Mouse (Mus musculus) heart, embryonic 16.5 days (tissue): Measurements from ENCODE around the gene Pip5k1b. TPM values are rescaled to one million over a fixed set of nuclear protein-coding genes. Genes with fewer than 3 reads are reported as not detected.

ENCODE experiments used
- ATAC-seq: fragments of 200-750 bp; cut with Nextera tagmentation; replicated peaks from 2 replicates; pipeline ENCODE4 v1.8.0; 2017; ENCODE audit warnings: moderate number of reproducible peaks; ENCODE audit not compliant: insufficient read depth, low FRiP score; ENCODE audit errors: extremely low read depth
- H3K27ac ChIP-seq: fragments of 300-500 bp; sonication (generic); 2 replicates; pipeline ENCODE4 v1.5.1; 2014; ENCODE audit warnings: mild to moderate bottlenecking, low read length, control low read depth, moderate library complexity
- H3K27me3 ChIP-seq: fragments of 300-500 bp; sonication (generic); 2 replicates; pipeline ENCODE4 v1.6.1; 2014; ENCODE audit warnings: low read length, mixed read lengths; ENCODE audit not compliant: control insufficient read depth, insufficient read depth
- H3K36me3 ChIP-seq: fragments of 300-500 bp; sonication (generic); 2 replicates; pipeline ENCODE4 v1.6.1; 2014; ENCODE audit not compliant: control insufficient read depth, insufficient read depth
- H3K4me1 ChIP-seq: fragments of 300-500 bp; sonication (generic); 2 replicates; pipeline ENCODE4 v1.6.1; 2014; ENCODE audit warnings: low read length, mixed read lengths; ENCODE audit not compliant: control insufficient read depth, insufficient read depth
- H3K4me2 ChIP-seq: fragments of 300-500 bp; sonication (generic); 2 replicates; pipeline ENCODE4 v1.6.1; 2014; ENCODE audit warnings: low read depth, mild to moderate bottlenecking, control low read depth, low read length
- H3K4me3 ChIP-seq: fragments of 300-500 bp; sonication (generic); 2 replicates; pipeline ENCODE4 v1.5.1; 2014; ENCODE audit warnings: mild to moderate bottlenecking, control low read depth, low read length
- H3K9ac ChIP-seq: fragments of 300-500 bp; sonication (generic); 2 replicates; pipeline ENCODE4 v1.6.1; 2014; ENCODE audit warnings: low read length, control low read depth
- H3K9me3 ChIP-seq: fragments of 300-500 bp; sonication (generic); replicated peaks from 2 replicates; pipeline ENCODE4 v1.6.1; 2016; ENCODE audit warnings: low read length; ENCODE audit not compliant: control insufficient read depth
- WGBS: fragments of 180-500 bp; shearing (Covaris S2); extraction: QIAGEN DNeasy Blood & Tissue Kit; methylation state at CpG from one replicate; pipeline ENCODE4 v1.1.7; 2014; 5-methylcytosine and 5-hydroxymethylcytosine counted together
- polyA plus RNA-seq: library from polyadenylated mRNA; unstranded; fragments of >200 nt; fragmentation: Nextera tagmentation; extraction: Ambion mirVana; gene quantifications from 2 replicates; pipeline ENCODE4 v1.2.1, GENCODE M21; 2015

The Pip5k1b gene
- polyA plus RNA-seq, 1 experiment from 2014 or later, result 11.1 TPM

GRCm38 (mm10) chr19:24456591-24457231, 99.0 kb downstream of the Pip5k1b start:
- ATAC-seq, result peak; percentile 42; the same call in 1 of the 2 replicates
- 69% methylated on average over 6 of the region's 6 CpGs for WGBS

GRCm38 (mm10) chr19:24455249-24455960, 100.3 kb downstream of the Pip5k1b start:
- Histone ChIP-seq H3K27ac (peak overlapping the region; percentile 25; the same call in 1 of the 2 replicates), H3K4me2 (no peak overlapping the region), H3K36me3 (no peaks in the 10 kb centered on the region), H3K9me3 (no peaks in the 10 kb centered on the region), H3K4me1 (peaks cover 28% of the 10 kb centered on the region), H3K27me3 (no peaks in the 10 kb centered on the region), H3K4me3 (no peak overlapping the region), H3K9ac (no peak overlapping the region)
- 70% methylated on average over 6 of the region's 6 CpGs for WGBS
- ATAC-seq, result no peak

More at GRCm38 (mm10) chr19:24456591-24457231, 99.0 kb downstream of the Pip5k1b start:
- no peaks in the 10 kb centered on the region for H3K27me3 ChIP-seq
- no peak overlapping the region for H3K9ac ChIP-seq
- H3K36me3 ChIP-seq, result no peaks in the 10 kb centered on the region
- no peak overlapping the region; the same call in 1 of the 2 replicates for H3K4me2 ChIP-seq
- peak overlapping the region; percentile 17 for H3K27ac ChIP-seq
- H3K9me3 ChIP-seq, result no peaks in the 10 kb centered on the region
- peaks cover 27% of the 10 kb centered on the region for H3K4me1 ChIP-seq
- no peak overlapping the region for H3K4me3 ChIP-seq

- H3K4me1 ChIP-seq, result peaks cover 28% of the 10 kb centered on the region
These were observed 101.2 kb downstream of the Pip5k1b start for GRCm38 (mm10) chr19:24454451-24454850.

GRCm38 (mm10) chr19:24453379-24453778, 102.3 kb downstream of the Pip5k1b start:
- no peak overlapping the region for H3K4me3 ChIP-seq
- no peak overlapping the region for H3K4me2 ChIP-seq
- no peaks in the 10 kb centered on the region for H3K27me3 ChIP-seq
- peaks cover 28% of the 10 kb centered on the region for H3K4me1 ChIP-seq
- peak overlapping the region; percentile 44; the same call in 1 of the 2 replicates for H3K27ac ChIP-seq
- no peaks in the 10 kb centered on the region for H3K9me3 ChIP-seq
- WGBS, result 62% methylated on average over 13 of the region's 13 CpGs
- no peak for ATAC-seq
- no peak overlapping the region for H3K9ac ChIP-seq
- H3K36me3 ChIP-seq, result no peaks in the 10 kb centered on the region

More at GRCm38 (mm10) chr19:24454451-24454850, 101.2 kb downstream of the Pip5k1b start:
- ATAC-seq, result no peak
- WGBS, result 89% methylated on average over 2 of the region's 2 CpGs
- no peak overlapping the region for H3K9ac ChIP-seq
- no peaks in the 10 kb centered on the region for H3K27me3 ChIP-seq
- no peak overlapping the region for H3K4me3 ChIP-seq
- no peaks in the 10 kb centered on the region for H3K36me3 ChIP-seq
- H3K27ac ChIP-seq, result no peak overlapping the region
- no peaks in the 10 kb centered on the region for H3K9me3 ChIP-seq
- no peak overlapping the region for H3K4me2 ChIP-seq

DNA sequence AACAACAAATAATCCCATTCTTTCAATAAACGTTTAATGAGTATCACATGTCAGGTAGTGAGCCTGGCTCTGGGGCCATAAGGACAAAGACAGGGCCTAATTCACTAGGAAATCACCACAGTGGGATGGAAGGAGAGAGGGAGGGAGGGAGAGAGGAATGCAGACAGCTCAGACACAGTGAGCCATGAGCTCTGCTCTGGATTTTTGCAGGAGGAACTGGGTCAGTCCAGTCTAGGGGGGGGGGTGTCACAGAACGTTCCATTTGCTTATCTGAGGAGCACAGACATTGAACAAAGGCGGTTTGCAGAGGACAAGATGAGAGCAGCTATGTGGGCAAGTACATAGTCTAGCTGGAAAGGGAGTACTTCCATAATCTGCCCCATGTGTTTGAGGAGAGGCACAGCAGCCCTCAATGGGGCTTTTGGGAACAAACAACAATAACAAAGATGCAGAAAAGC, 103.2 kb downstream of the Pip5k1b start:
- H3K4me3 ChIP-seq, result no peak overlapping the region
- peak overlapping the region; percentile 34; the same call in 1 of the 2 replicates for H3K9ac ChIP-seq
- no peak overlapping the region for H3K4me2 ChIP-seq
- peaks cover 28% of the 10 kb centered on the region for H3K4me1 ChIP-seq
- no peaks in the 10 kb centered on the region for H3K9me3 ChIP-seq
- no peaks in the 10 kb centered on the region for H3K36me3 ChIP-seq
- H3K27me3 ChIP-seq, result no peaks in the 10 kb centered on the region
- 9% methylated on average over 3 of the region's 3 CpGs for WGBS
- peak; percentile 71 for ATAC-seq
- H3K27ac ChIP-seq, result peak overlapping the region; percentile 79

DNA sequence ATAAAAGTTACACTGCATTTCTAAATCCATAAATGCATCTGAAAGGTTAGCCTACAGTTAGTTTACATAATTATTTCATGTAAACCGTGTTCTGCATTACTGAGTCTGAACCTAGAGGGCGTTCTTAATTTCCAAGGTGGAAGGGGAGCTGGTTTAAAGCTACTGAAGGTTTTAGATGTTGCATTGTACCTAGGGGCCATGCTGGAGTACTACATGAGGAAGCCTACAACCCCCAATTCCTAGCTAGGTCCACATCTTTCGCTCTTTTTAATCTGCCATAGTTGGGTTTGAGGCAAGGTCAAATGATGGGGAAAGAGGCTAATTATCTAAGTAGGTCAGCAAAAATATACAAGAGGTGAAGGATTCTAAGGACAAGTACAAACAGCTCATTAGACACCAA, 104.0 kb downstream of the Pip5k1b start:
- Histone ChIP-seq H3K27ac (peak overlapping the region; percentile 79), H3K27me3 (no peaks in the 10 kb centered on the region)

DNA sequence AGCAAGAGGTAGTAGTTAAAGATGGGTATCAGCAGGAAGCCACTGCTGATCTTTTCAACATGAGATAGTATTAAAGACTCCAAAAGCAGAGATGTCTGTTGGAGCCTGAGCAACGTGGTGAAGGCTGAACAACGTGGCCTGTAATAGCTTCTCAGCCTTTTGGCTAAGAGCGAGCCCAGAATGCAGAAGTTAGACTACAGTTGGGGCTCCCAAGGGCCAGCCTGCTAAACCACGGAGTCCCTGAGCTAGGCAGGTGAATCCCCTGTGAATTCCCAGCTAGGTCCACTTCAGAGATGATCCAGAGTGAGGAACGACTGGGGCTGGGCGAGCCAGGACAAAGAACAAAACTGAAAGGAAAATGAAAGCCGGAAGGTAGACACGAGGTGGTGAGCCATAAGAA, 104.9 kb downstream of the Pip5k1b start:
- Histone ChIP-seq H3K4me2 (no peak overlapping the region), H3K27ac (no peak overlapping the region), H3K4me1 (peaks cover 14% of the 10 kb centered on the region), H3K9me3 (no peaks in the 10 kb centered on the region), H3K4me3 (no peak overlapping the region), H3K36me3 (no peaks in the 10 kb centered on the region), H3K9ac (no peak overlapping the region), H3K27me3 (no peaks in the 10 kb centered on the region)
- 86% methylated on average over 8 of the region's 8 CpGs for WGBS
- no peak for ATAC-seq

More for the DNA sequence above, 104.0 kb downstream of the Pip5k1b start:
- no peaks in the 10 kb centered on the region for H3K9me3 ChIP-seq
- no peak overlapping the region for H3K4me2 ChIP-seq
- 87% methylated on average over 3 of the region's 3 CpGs for WGBS
- peaks cover 23% of the 10 kb centered on the region for H3K4me1 ChIP-seq
- H3K4me3 ChIP-seq, result no peak overlapping the region
- no peak for ATAC-seq
- H3K36me3 ChIP-seq, result no peaks in the 10 kb centered on the region
- no peak overlapping the region for H3K9ac ChIP-seq

DNA sequence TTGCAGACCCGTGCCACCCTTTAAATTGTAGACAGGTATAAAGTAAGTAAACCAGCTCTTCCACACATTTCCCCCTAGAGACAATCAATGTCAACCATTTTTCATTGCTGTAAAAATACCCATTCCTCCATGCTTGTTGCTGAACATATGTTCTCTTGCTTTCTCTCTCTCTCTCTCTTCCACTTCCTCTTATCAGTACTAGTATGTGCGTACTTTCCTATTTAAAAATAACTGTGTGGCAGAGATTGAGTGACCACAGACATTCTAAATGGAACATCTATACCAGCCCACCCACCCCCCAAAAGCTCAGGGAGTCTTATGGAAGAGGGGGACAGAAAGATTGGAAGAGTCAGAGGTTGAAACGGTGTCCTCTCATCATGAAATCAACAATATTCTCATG, 111.3 kb downstream of the Pip5k1b start:
- H3K4me2 ChIP-seq, result peak overlapping the region; percentile 33; the same call in 1 of the 2 replicates
- H3K4me3 ChIP-seq, result no peak overlapping the region
- H3K36me3 ChIP-seq, result no peaks in the 10 kb centered on the region
- H3K27me3 ChIP-seq, result no peaks in the 10 kb centered on the region
- H3K4me1 ChIP-seq, result peaks cover 10% of the 10 kb centered on the region
- no peaks in the 10 kb centered on the region for H3K9me3 ChIP-seq
- no peak for ATAC-seq
- 57% methylated on average over 3 of the region's 3 CpGs for WGBS
- H3K9ac ChIP-seq, result no peak overlapping the region; the same call in 1 of the 2 replicates
- peak overlapping the region; percentile 73 for H3K27ac ChIP-seq

GRCm38 (mm10) chr19:24439715-24440114, 116.0 kb downstream of the Pip5k1b start:
- H3K36me3 ChIP-seq, result no peaks in the 10 kb centered on the region
- 25% methylated on average over 4 of the region's 4 CpGs for WGBS
- no peaks in the 10 kb centered on the region for H3K27me3 ChIP-seq
- H3K4me1 ChIP-seq, result peaks cover 10% of the 10 kb centered on the region
- no peak for ATAC-seq
- H3K4me2 ChIP-seq, result no peak overlapping the region
- no peak overlapping the region for H3K27ac ChIP-seq
- H3K9me3 ChIP-seq, result no peaks in the 10 kb centered on the region
- H3K9ac ChIP-seq, result no peak overlapping the region
- H3K4me3 ChIP-seq, result no peak overlapping the region
